Mouse (Mus musculus) midbrain, embryonic 14.5 days (tissue): Measurements from ENCODE around the gene Git1. TPM values are rescaled to one million over a fixed set of nuclear protein-coding genes. Genes with fewer than 3 reads are reported as not detected.

ENCODE experiments used
- ATAC-seq: fragments of 200-750 bp; cut with Nextera tagmentation; 2 replicates; pipeline ENCODE4 v1.8.0; 2017; ENCODE audit warnings: moderate number of reproducible peaks, moderate library complexity; ENCODE audit not compliant: low FRiP score, low TSS enrichment
- DNase-seq: peaks from one replicate; pipeline ENCODE4 v3.0.0-alpha.2; 2015
- H3K27ac ChIP-seq: fragments of 300-500 bp; sonication (generic); replicated peaks from 2 replicates; pipeline ENCODE4 v1.5.1; 2014; ENCODE audit warnings: mild to moderate bottlenecking, low read depth, low read length, moderate library complexity
- H3K27me3 ChIP-seq: fragments of 300-500 bp; sonication (generic); 2 replicates; pipeline ENCODE4 v1.6.1; 2014; ENCODE audit warnings: low read length, control low read depth, mixed read lengths; ENCODE audit not compliant: control insufficient read depth, insufficient read depth
- H3K36me3 ChIP-seq: fragments of 300-500 bp; sonication (generic); 2 replicates; pipeline ENCODE4 v1.6.1; 2014; ENCODE audit warnings: low read length, control low read depth; ENCODE audit not compliant: control insufficient read depth, insufficient read depth
- H3K4me1 ChIP-seq: fragments of 300-500 bp; sonication (generic); 2 replicates; pipeline ENCODE4 v1.6.1; 2014; ENCODE audit warnings: mild to moderate bottlenecking, antibody characterized with exemption, low read length, control low read depth; ENCODE audit not compliant: control insufficient read depth, insufficient read depth
- H3K4me2 ChIP-seq: fragments of 300-500 bp; sonication (generic); 2 replicates; pipeline ENCODE4 v1.6.1; 2014; ENCODE audit warnings: mild to moderate bottlenecking, low read length, moderate library complexity
- H3K4me3 ChIP-seq: fragments of 300-500 bp; sonication (generic); replicated peaks from 2 replicates; pipeline ENCODE4 v1.5.1; 2014; ENCODE audit warnings: low read depth, low read length
- H3K9ac ChIP-seq: fragments of 300-500 bp; sonication (generic); replicated peaks from 2 replicates; pipeline ENCODE4 v1.6.1; 2014; ENCODE audit warnings: mild to moderate bottlenecking, low read length, moderate library complexity
- H3K9me3 ChIP-seq: fragments of 300-500 bp; sonication (generic); 2 replicates; pipeline ENCODE4 v1.6.1; 2016; ENCODE audit warnings: low read length, control low read depth, mixed read lengths; ENCODE audit not compliant: control insufficient read depth
- WGBS: fragments of 180-500 bp; shearing (Covaris S2); extraction: QIAGEN DNeasy Blood & Tissue Kit; methylation state at CpG from one replicate; pipeline ENCODE4 v1.1.7; 2014; 5-methylcytosine and 5-hydroxymethylcytosine counted together
- polyA plus RNA-seq: library from polyadenylated mRNA; unstranded; fragments of >200 nt; fragmentation: Nextera tagmentation; extraction: Ambion mirVana; gene quantifications from 2 replicates; pipeline ENCODE4 v1.2.1, GENCODE M21; 2014

Git1 gene
- polyA plus RNA-seq, 1 experiment from 2014 or later, result 25.1 TPM

DNA sequence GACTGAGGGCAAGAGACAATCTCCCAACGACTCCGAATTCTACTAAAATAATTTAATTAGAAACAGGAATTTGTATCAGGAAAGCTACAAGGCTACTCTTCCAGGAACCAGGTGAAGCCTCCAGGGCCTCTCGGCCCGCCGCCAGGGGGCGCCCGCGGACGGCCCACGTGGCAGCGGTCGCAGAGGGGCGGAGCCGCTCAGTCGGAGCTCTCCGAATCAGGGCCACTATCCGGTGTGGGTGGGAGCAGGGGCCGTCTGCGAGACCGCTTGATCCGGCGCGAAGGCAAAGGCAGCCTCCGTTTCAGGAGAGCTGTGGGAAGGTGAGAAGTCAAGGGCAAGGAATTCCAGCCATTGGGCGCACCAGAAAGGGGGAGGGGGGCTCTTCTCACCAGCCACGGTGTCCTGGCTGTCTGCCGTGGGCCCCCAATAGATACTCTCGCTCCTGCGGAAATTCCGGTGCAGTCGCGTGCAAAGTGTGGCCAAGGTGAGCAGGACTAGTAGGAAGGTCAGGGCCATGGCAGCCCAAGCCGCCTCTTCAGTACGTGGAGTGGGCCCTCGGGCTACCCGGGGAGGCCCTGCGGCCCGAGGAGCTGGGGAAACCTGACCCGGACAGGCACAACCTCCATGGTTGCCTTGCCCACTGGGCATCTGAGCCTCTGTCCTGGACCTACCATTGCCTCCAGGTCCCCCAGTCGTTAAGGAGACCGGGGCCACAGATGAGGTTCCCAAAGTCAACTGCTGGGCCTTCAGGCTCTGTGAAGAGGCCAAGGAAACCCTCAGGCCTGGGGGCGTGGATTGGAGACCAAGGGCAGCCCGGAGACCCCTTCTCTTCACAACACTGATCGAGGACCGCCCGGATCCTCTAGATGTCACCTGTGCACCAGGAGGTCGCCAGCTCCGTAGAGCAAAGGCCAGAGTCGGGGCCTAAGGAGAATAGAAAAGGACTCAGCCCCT lies 15.0 kb downstream of the Git1 start:
- no peaks in the 10 kb centered on the region for H3K9me3 ChIP-seq
- peak overlapping the region; percentile 20 for H3K4me3 ChIP-seq
- peaks cover 44% of the 10 kb centered on the region for H3K36me3 ChIP-seq
- DNase-seq (peak; percentile 91), ATAC-seq (peak; percentile 37; the same call in 1 of the 2 replicates)
- H3K4me1 ChIP-seq, result peaks cover 11% of the 10 kb centered on the region
- WGBS, result 20% methylated on average over 49 of the region's 49 CpGs
- peaks cover 4% of the 10 kb centered on the region for H3K27me3 ChIP-seq
- H3K4me2 ChIP-seq, result peak overlapping the region; percentile 53
- H3K27ac ChIP-seq, result no peak overlapping the region
- H3K9ac ChIP-seq, result peak overlapping the region; percentile 29; the same call in 1 of the 2 replicates

DNA sequence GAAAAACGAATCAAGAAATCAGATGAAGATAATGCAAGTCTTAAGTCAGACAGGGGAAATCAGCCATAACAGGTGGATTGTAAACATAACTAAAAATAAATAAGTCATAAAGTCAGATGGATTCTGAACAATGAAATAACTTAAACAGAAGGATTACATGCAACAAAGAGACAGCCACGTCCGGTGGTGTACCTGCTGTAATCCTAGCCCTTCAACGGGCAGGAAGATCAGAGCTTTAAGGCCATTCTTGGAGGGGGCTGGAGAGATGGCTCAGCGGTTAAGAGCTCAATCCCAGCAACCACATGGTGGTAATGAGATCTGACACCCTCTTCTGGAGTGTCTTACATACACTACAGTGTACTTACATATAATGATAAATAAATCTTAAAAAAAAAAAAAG lies 18.0 kb downstream of the Git1 start:
- Histone ChIP-seq H3K9me3 (no peaks in the 10 kb centered on the region), H3K36me3 (peaks cover 14% of the 10 kb centered on the region), H3K4me2 (no peak overlapping the region), H3K9ac (no peak overlapping the region), H3K4me3 (no peak overlapping the region), H3K27me3 (peaks cover 25% of the 10 kb centered on the region), H3K27ac (no peak overlapping the region), H3K4me1 (peaks cover 31% of the 10 kb centered on the region)
- ATAC-seq (no peak), DNase-seq (no peak)
- 75% methylated on average over 5 of the region's 5 CpGs for WGBS

DNA sequence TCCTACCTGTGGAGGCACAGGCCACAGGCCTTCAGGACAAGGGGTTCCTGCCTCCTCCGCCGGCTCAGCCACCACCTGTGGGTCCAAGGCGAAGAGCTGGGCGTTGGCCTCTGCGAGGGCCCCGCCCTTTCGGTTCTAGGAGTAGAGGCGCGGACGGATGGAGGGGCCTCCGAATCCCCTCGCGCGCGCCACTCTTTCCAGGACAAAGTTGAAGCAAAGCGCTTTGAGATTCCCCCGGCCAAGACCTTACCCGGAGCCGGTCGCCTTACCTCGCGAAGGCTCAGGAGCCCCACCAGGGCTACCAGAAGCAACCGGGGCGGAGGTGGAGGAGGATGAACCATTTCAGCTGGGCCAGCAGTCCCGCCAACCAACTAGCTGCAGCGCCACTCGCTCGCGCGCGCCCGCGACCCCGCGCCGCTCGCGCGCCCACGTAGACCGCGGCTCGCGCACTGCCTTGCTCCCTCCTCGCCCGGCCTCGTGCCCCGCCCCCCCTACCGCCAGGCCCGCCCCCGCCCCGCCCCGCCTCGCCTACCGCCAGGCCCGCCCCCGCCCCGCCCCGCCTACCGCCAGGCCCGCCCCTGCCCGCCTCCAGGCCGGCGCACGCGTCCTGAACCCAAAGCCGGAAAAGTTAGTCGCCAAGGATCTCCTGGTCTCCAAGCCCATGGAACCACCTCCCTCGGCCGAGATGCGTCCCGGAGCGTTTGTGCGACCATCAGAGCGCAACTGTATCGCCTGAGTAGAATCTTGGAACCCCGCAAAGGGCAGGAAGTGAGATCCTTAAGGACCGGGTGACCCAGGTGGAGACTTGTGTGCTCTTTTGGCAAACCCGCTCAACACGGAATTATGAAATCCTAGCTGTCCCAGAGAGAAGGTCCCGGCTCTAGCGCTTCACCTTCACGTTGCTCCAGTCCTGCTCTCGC lies 19.8 kb downstream of the Git1 start:
- under 1% methylated on average over 79 of the region's 84 CpGs for WGBS
- peak overlapping the region; percentile 98 for H3K4me2 ChIP-seq
- H3K27ac ChIP-seq, result no peak overlapping the region
- no peaks in the 10 kb centered on the region for H3K9me3 ChIP-seq
- peak; percentile 89 for DNase-seq
- H3K27me3 ChIP-seq, result peaks cover 36% of the 10 kb centered on the region
- peaks cover 34% of the 10 kb centered on the region for H3K4me1 ChIP-seq
- peak overlapping the region; percentile 55 for H3K9ac ChIP-seq
- peak overlapping the region; percentile 58 for H3K4me3 ChIP-seq
- H3K36me3 ChIP-seq, result no peaks in the 10 kb centered on the region
- ATAC-seq, result peak; percentile 69

DNA sequence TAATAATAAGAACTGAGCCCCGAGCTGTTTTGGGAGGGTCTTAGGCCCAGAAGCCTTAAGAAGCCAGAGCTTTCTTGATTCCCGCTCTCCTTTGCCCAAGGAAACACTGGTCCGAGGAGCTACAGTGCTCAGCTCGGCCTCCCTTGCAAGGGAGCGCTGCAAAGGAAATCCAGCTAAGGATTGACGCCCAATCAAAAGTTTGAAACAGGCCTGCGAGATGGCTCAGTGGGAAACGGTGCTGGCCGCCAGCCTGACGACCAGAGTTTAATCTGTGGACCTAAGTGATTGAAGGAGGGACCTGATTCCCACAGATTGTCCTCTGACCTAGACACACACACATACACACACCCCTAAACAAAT lies 20.4 kb downstream of the Git1 start:
- 6% methylated on average over 10 of the region's 10 CpGs for WGBS
- Histone ChIP-seq H3K4me1 (peaks cover 30% of the 10 kb centered on the region), H3K9me3 (no peaks in the 10 kb centered on the region), H3K4me2 (peak overlapping the region; percentile 98), H3K27me3 (peaks cover 36% of the 10 kb centered on the region), H3K9ac (no peak overlapping the region), H3K27ac (no peak overlapping the region), H3K4me3 (peak overlapping the region; percentile 58), H3K36me3 (no peaks in the 10 kb centered on the region)
- ATAC-seq, result no peak
- DNase-seq, result peak; percentile 25

DNA sequence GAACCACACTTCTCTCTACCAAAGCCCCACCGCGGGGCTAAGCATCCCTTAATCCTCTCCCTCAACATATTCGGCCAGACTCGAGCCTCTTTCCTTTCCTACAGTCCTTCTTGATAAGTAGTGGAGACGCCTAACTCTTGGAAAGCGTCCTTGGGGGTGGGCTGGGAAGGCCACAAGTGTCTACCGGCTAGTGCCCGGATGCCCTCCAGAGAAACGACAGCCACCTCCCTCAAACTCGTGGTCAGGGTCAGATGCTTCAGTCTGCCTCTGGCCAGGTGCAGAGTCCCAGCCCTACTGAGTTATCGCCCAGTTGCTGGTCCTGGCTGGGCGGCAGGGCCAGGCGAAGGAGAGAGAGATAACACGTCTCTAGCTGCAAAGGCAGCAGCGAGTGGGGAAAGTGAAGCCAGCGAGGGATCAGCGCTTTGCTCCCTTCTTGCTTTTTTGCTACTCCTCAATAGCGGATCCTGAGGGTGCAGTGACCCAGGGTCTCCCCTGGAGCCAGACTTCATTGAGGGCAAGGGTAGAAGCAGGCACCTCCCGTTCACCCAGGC lies 21.0 kb downstream of the Git1 start:
- peaks cover 36% of the 10 kb centered on the region for H3K27me3 ChIP-seq
- peak overlapping the region; percentile 46 for H3K9ac ChIP-seq
- peak overlapping the region; percentile 58 for H3K4me3 ChIP-seq
- no peak overlapping the region for H3K27ac ChIP-seq
- H3K36me3 ChIP-seq, result no peaks in the 10 kb centered on the region
- H3K4me2 ChIP-seq, result peak overlapping the region; percentile 98
- peaks cover 30% of the 10 kb centered on the region for H3K4me1 ChIP-seq
- no peaks in the 10 kb centered on the region for H3K9me3 ChIP-seq
- DNase-seq (no peak), ATAC-seq (no peak; the same call in 1 of the 2 replicates)
- WGBS, result 9% methylated on average over 19 of the region's 19 CpGs

DNA sequence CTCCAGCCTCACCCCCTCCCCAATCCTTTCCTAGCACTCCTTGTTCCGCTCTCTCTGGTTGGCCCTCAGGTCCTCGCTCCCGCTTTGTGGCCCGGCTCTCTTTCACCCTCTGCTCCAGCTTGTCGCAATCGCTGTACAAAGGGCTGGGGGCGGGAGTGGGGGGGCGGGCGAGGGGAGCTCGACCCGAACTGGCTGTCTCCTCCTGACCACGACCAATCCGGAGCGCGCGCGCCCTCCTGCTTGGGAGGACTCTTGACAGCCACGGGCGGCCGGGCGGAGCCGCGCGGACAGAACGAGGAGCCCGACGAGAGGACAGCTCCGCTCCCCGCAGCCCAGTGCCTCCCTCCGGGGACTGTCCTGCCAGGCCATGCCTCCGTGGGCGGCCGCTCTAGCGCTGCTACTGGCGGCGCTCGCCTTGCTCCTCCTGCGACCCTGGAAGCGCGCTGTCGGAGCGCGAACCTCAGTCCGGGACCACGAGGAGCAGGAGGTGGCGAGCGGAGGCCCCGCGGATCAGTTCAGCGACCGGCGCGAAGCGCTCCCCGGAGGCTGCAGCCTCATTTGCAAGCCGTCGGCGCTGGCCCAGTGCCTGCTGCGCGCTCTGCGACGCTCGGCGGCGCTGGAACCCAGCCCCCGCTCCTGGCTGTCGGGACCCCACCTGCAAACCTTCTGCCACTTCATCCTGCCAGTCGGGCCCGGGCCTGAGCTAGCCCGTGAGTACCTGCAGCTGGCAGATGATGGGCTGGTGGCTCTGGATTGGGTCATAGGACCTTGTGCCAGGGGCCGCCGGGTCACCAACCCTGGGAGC lies 21.7 kb downstream of the Git1 start, which contains the start of gene Abhd15:
Abhd15 (plus strand) TSS at position 290 of the 805 bp plus-strand sequence.
- peak; percentile 44; the same call in 1 of the 2 replicates for ATAC-seq
- Histone ChIP-seq H3K4me2 (peak within 1 kb of the TSS; percentile 98), H3K9me3 (no peaks in the 10 kb centered on the region), H3K9ac (peak within 1 kb of the TSS; percentile 46), H3K4me3 (peak within 1 kb of the TSS; percentile 58), H3K27ac (0 out of 2 replicates have a peak within 1 kb of the TSS, but pooled peaks have one; percentile 41), H3K4me1 (peaks cover 30% of the 10 kb centered on the region), H3K36me3 (no peaks in the 10 kb centered on the region), H3K27me3 (peaks cover 36% of the 10 kb centered on the region)
- under 1% methylated on average over 62 of the region's 72 CpGs for WGBS
- peak; percentile 79 for DNase-seq

DNA sequence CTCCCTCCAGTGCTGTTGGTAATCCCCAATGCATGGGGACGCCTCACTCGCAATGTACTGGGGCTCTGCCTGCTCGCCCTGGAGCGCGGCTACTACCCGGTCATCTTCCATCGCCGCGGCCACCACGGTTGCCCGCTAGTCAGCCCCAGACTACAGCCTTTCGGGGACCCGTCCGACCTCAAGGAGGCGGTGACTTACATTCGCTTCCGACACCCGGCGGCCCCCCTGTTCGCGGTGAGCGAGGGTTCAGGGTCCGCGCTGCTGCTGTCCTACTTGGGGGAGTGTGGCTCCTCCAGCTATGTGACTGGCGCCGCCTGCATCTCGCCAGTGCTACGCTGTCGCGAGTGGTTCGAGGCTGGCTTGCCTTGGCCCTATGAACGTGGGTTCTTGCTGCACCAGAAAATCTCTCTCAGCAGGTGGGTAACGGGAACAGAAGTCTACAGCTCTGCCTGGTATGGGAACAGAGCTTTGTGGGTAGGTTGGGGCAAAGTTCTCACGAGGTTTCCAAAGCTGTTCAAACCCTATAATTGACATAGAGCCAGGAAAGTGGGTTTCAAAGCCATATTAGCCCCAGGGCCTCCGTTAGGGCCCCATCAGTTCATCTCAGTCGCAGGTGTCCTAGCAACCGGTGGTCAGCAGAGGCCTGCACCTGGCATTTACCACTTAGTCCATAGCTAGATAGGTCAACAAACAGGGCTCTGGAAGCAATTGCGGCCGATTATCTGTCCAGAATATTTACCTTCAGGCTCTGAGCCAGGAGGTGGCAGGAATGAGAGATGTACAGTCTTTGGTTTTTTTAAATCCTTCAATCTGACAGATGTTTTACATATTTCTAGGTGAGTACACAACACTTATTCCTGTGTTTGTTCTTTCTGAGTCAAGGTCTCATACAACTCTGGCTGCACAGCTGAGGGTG lies 22.5 kb downstream of the Git1 start, which contains the start of gene Trp53i13:
Trp53i13 (minus strand) TSS at position 344 of the 916 bp plus-strand sequence.
- Histone ChIP-seq H3K36me3 (no peaks in the 10 kb centered on the region), H3K4me3 (peak within 1 kb of the TSS; percentile 58), H3K27me3 (peaks cover 36% of the 10 kb centered on the region), H3K9ac (peak within 1 kb of the TSS; percentile 46), H3K4me1 (peaks cover 30% of the 10 kb centered on the region), H3K9me3 (no peaks in the 10 kb centered on the region), H3K4me2 (peak within 1 kb of the TSS; percentile 98), H3K27ac (0 out of 2 replicates have a peak within 1 kb of the TSS, but pooled peaks have one; percentile 41)
- WGBS, result 7% methylated on average over 39 of the region's 39 CpGs
- no peak for ATAC-seq
- DNase-seq, result peak; percentile 15
